Mouse (Mus musculus) gastrocnemius, postnatal 36 days (tissue): Measurements from ENCODE around the gene AI597479. TPM values are rescaled to one million over a fixed set of nuclear protein-coding genes. Genes with fewer than 3 reads are reported as not detected.

Experiments
- DNase-seq, 2 experiments: peaks; one replicate each; pipeline ENCODE4 v3.0.0; 2022
- intact Hi-C: fragments of 180-260 bp; cut with DNase I; formaldehyde crosslinking; loops from one replicate; pipeline ENCODE4 v1.15.1; 2025
- long read RNA-seq, 2 experiments: library from polyadenylated mRNA; stranded (forward); transcript quantifications; one replicate each; pipeline ENCODE4 v2.0.0; 2021
- total RNA-seq, 2 experiments: library from RNA; stranded (reverse); gene quantifications; 2 replicates each; pipeline ENCODE4 v1.2.3; 2021

AI597479 gene
- total RNA-seq: 10 to 100 TPM; 13.7 to 14.3 TPM
- long read RNA-seq, experiment 1, transcript AI597479-201 (4 exons, 3,458 nt): major isoform, 5 of 6 reads
- long read RNA-seq, experiment 1, partial matches to known transcripts: 0 of 6 reads
- long read RNA-seq, experiment 1, other reads (novel, unspliced or antisense): 1 of 6 reads
- long read RNA-seq, experiment 2, transcript AI597479-201 (4 exons, 3,458 nt): major isoform, 9 of 13 reads
- long read RNA-seq, experiment 2, partial matches to known transcripts: 2 of 13 reads
- long read RNA-seq, experiment 2, other reads (novel, unspliced or antisense): 2 of 13 reads

DNA sequence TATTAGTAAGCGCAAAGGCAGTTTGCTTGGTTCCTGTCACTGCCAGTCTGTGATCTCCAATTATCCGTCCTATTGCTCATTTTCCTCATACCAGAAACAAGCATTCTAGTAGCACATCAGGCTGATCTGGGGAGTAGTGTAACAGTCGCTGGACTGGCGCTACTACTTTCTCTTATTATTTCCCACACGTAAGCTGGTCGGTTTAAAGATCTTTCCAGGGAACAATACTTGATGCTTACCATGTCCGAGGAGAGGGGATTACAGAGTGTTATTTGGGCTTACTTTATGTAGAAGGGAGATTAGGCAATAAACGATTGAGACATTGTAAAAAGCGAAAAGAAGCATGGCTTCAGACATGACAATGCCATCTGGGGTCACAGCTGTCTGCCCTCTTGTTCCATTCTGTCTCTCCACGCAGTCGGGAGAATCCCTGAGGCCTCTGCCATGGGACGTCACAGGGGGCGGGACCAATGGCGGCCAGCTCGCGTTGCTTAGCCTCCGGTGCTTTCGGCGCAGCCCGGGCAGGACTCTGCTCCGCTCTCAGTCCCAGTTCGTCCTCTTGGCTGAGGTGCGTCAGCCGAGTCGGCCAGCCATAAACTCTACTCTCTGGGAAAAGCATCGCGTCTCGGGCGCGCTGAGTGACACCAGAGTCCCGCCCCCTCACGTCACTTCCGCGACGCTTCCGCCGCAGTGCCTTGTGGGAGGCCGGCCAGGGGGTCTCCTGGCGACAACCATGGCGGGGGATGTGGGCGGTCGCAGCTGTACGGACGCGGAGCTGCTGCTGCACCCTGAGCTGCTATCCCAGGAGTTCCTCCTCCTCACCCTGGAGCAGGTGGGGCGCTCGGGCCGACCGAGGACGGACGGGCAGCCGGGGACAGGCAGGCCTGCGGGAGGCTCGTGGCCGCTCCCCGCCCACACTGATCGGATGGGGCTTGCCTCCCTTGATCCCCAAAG lies at the start of gene AI597479, which contains the start of gene Tgfbrap1:
TSS of gene AI597479 (plus strand) at position 680 of the 954 bp plus-strand sequence.
TSS of gene Tgfbrap1 (minus strand) at position 607 of the 954 bp plus-strand sequence.
- DNase-seq: peak; percentile 82 to 92
- intact Hi-C loops: no loop called here

DNA sequence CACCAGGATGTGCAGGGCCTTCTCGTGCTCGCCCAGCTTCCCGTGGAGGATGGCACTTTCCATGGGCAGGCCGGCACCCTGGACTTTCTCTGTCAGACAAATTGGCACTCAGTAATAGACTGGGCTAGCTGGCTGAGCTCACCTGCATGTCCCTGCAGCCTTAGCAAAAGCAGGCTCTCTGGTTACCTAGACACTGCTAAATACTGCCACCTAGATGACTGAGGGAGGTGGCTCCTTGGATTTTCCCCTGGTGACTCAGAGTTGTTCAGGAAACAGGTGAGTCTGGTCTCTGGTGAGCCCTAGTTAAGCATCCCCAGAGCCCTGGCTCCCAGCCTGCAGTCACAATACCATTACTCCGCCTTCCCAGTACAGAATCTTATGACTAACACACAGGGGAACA lies 46.6 kb upstream of the AI597479 start:
- intact Hi-C loops: no loop called here
- no peak for DNase-seq

DNA sequence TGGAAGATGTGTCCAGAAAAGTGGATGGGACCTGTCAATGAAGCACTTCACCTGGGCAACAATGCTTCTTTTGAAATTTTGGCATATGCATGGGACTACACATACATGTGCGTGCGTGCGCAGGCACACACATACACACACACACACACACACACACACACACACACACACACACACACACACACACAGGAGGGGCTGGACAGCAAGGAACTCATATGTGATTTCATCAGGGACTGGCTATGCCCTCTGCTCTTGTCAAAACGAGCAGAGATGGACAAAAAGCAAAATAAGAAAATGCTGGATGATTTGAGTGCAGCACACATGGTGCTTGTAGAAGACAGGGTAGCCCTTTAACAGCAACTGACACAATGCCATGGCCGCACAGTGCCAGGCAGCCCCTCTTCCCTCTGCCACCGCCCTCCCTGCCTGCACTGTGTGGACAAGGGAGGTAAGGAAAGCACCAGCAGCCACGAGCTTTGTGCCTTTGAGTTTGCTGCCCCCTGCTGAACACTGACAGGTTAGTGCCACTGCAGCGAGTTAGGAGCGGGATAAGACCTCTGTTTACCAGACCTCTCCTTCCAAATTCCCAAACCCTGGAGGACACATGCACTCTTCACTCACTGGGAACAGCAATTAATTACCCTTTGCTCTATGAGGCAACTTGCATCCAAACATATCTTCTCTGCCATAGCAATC lies 32.7 kb upstream of the AI597479 start:
- intact Hi-C loops: loop anchor here (5.0 kb wide), 1 partner anchor 153 kb away; no protein-coding TSS in a partner anchor
- DNase-seq: peak in 1 of 2 experiments; percentile 9

DNA sequence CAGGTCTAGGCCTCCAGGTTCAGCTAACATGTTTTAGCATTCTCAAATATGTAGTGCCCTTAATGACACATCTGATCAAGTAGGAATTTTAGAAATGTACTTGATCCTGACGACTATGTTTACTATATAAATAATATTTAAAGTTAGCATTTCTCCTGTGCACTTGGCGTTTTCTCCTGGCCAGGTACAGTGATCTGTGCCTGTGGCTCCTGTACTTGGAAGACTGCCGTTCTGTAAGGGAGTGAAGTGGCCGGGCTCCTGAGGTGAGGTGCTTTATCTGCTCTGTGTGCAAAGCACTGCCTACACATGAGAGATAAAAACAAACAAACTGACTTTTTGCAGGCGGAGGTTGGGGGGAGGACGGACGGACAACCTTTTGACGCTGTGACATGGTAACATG lies 31.9 kb upstream of the AI597479 start:
- no peak for DNase-seq
- intact Hi-C loops: loop anchor here (5.0 kb wide), 1 partner anchor 154 kb away; no protein-coding TSS in a partner anchor

DNA sequence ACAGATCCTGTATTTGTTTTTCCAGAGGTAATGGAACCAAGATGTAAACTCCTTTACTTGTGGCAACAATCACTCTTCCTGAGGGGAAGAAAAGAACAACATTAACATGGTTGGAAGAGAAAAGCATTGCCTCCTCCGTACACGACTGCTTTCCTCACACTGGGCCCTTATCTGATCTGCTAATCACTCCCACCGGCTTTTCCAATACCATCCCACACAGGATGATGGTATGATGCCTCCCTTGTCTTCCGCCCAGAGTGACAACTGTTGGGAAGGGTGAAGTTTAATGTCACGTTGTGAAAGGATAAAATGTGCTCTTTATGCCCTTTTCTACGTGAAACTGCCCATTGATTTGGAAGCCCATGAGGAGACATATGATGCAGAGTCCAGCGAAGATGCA lies 31.0 kb upstream of the AI597479 start:
- DNase-seq: no peak
- intact Hi-C loops: loop anchor here (5.0 kb wide), 1 partner anchor 155 kb away; no protein-coding TSS in a partner anchor

DNA sequence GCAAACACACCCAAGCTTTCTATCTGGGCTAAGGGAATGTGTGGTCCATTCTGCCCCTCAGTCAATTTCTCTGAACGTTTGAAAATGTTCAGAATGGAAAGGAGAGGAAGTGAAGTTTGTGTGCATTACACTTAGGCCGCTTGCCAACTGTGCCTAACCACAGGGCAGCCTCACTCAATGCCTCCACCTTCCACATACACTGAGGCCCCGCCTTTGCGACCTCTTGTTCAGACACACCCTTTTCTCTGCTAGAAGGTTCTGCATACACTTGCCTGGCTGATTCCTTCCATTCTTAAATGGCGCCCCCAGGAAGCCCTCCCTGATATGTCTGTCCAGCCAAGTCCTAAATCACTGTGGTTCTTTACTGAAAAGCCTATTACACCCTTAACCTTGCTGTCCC lies 27.8 kb upstream of the AI597479 start:
- DNase-seq: no peak
- intact Hi-C loops: no loop called here

DNA sequence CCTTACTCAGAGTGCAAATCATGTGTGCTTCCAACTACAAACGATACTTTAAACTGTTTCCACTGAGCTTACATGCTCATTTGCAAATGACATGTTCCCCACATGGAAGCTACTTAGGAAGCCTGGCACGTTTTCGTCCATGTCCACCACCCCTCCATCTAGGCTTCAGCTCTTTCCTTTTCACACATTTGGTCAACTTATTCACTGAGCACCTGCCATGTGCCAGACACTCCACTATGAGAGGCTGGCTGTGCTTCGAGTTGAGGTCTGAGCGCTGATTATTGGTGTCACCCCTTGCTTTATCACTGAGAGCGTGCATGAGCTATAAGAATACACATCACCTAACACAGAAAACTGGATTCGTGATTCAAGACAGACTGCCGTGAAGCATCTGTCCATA lies 26.5 kb upstream of the AI597479 start:
- DNase-seq: no peak
- intact Hi-C loops: no loop called here

DNA sequence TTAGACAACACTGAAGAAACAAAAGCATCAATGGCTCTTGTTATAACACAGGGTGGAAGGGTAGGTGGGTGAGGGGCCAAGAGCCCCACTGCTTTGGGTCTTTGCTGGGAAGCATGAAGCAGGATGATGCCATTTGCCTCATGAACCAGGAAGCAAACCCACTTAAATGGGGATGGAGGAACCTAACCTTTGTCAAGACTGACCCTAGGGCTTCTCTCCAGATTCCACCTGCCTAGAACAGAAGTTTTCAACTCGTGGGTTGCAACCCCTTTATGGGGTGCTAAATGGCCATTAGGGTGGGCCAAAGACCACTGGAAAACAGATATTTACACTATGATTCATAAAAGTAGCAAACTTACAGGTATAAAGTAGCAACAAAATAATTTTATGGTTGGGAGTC lies 25.9 kb upstream of the AI597479 start:
- intact Hi-C loops: no loop called here
- no peak for DNase-seq

DNA sequence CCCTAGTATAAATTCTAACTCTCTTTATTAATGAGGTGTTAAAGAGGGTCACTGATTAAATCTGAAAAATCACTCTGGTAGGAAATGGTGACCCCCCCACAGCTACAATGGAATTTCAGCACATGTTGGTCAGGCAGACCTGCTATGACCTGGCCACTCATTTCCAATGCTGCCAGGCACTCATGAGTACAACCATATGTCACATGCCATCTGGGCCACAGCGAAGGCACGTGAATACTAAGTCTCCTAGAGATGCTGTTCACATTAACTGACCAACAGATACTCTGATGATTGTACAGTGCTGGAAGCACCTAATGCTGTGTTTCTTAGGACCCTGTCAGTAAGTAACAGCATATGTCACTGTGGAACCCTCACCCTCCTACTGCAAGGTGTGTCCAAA lies 23.7 kb upstream of the AI597479 start:
- no peak for DNase-seq
- intact Hi-C loops: no loop called here

DNA sequence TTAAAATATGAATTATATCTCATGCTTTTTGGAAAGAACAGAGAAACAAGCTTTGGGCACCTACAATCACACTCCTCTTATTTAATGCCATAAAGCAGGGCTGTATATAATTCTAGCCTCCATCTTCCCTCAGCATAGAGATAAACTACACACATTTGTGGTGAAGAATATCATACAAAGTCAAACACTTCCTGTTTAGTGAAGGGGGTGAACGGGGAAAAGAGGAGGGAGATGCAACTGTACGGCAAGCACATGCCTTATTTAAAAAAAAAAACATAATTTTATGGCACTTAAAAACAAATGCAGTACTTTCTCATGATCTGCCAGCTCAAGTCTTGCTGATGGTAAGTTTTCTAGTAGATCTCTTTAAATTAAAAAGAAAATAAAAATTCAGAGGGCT lies 20.4 kb upstream of the AI597479 start:
- DNase-seq: no peak
- intact Hi-C loops: no loop called here

DNA sequence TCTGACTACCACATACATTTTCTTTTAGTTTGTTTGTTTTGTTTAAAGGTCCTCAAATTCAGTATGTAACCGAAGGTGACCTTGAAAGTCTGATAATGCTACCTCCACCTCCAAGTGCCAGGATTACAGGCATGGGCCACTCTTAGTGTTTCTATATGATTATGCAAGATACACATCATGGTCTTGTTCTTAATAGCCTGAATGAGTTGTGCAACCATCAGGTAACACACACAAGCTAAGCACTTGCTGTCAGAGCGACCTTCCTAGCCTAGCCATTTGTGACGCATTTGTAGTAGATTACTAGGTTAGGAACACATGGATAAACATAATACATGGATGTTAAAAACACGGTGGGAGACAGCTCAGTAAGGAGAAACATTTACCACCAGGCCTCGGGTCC lies 15.6 kb upstream of the AI597479 start:
- no peak for DNase-seq
- intact Hi-C loops: no loop called here

DNA sequence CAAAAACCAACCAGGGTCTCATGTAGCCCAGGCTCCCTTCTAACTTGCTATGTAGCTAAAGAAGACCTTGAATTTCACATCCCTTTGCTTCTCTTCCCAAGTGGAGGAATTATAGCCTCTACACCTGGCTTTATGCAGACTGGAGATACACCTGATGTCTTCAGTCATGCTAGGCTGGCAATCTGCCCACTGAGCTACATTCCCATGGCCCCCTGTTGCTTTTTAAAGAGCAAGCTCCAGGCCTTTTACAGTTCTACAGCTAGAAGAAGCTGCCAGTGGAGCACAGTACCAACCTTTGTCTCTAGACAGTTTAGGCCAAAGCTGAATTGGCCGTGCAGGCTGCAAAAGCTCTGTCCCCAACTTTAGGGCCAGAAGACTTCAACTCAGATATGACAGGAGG lies 8.1 kb upstream of the AI597479 start:
- intact Hi-C loops: no loop called here
- no peak for DNase-seq

DNA sequence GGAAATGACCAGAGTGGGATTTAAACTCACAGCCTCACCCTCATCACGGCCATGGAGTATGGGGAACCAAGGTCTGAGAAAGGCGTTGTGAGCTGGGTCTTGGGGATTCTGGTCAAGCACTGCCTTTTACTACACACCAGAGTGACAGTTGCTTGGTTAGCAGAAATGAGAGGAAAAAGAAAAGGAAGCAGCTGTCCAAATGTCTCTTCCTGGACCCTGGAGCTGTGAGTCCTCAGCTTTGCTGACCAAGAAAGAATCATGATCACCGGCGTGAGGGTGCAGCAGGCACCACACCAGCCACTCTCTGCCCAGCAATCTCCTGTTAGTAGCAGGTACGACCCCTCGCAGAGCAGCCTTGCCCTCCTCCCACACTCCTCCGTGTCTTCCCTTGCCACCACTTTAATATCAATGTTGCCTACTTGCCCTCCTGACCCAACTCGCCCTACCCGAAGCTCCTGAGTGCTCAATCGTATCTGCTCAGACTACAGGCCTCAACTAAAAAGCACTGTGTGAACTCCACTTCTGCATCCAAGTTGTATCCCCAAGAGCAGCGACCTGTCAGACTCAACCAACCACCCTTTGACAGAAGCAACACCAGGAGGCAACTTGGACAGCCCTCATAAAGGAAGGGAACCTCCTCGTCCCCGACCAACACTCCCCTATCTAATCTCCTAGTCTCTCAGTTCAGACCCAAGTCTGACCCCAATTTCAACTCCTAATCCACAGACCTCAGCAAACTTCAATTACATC lies 7.0 kb upstream of the AI597479 start:
- intact Hi-C loops: no loop called here
- no peak for DNase-seq

DNA sequence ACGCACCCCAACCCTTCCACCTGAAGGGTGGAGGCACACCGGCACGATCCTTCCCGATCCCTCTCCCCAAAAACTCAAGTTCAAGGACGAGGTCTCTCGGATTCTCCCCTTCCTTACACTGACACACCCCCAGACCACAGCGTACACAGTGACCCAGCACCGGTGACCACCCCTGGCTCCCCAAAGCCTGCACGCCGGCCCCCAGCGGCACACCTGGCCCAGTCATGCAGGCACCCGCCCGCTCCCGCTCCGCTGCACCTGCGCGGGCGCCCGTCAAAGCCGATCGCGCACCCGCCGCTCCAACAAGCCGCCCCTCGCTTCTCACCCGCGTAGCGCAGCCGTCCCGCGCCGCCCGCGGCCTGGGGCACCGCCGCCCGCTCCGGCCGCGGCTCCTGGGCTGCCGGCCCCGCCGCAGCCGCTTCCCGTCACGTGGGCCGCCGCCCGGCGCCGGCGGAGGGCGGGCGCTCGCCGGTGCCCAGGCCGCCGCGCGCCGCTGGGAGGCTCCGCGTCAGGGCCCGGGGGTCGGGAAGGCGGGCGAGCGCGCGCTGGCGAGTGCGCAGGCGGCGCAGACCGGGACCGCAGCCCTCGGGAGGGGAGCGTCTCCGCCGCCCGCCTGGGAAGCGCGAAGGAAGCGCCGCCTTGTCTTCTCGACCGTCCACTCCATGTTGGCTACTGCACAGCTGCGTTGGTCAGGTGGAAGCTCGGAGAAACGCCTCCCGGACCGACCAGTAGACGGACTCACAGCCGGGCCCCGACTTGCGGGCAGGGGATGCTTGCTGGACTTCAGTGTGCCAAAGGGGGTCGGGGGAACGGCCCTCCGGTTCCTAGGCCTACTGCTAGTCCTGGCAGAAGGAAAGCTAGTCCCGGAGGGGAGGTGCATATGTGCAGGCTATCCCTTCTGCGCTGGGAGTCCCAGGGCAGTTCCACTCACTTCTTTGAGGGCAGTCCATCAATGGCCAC lies 6.2 kb upstream of the AI597479 start:
- peak; percentile 42 to 72 for DNase-seq
- intact Hi-C loops: no loop called here

DNA sequence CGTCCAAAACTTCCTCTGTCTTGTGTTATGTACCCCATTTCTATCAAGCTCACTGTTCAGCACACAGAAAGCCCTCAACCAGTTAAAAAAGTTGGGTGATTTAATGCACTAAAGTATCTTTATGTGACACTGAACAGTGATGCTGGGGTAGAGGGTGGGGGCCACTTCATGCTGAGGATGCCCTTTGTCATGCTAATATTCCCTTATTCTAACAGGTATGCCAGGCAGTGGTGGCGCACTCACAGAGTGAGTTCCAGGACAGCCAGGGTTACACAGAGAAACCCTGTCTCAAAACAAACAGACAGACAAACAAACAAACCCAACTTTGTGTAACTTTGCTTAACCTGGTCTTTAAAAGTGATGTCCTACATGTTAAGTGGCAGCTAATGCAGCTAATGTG lies 4.3 kb upstream of the AI597479 start:
- no peak for DNase-seq
- intact Hi-C loops: no loop called here

DNA sequence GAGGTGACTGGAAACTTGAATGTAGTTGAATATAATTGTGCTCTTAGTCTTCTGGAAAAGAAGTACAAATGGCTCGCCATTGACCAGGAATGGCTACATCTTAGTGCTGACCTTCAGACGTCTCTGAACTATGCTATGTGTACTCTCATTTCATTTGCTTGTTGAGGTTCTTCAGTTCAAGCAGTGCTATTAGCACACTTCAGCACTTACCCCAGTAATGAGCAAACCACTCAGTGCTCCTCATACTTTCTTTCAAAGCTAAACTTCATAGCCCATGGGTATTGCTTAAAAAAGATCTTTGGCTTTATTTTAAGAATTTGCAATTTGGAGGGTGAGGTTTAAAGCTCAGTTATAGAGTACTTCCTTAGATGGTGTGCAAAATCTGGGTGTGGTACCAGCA lies 10.2 kb downstream of the AI597479 start:
- intact Hi-C loops: no loop called here
- no peak for DNase-seq

DNA sequence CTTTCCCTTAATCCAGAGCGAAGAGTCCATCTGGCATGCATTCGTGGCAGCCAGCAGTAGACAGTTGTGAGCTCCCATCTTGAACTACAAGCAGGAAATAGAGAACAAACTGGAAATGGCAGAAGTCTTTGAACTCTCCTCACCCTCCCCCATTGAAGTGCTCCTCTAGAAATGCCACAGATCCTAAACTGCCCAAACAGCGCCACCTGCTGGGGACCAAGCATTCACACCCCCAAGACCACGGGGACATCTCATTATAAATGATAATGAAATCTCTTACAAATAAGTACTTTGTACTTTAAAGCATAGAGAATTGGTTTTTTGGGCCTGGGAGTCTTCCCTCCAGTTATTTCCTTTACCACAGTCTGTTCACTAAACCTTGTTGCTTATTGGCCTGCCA lies 12.0 kb downstream of the AI597479 start:
- DNase-seq: peak in 1 of 2 experiments; percentile 31
- intact Hi-C loops: loop anchor here (10.0 kb wide), 1 partner anchor 196 kb away; no protein-coding TSS in a partner anchor

DNA sequence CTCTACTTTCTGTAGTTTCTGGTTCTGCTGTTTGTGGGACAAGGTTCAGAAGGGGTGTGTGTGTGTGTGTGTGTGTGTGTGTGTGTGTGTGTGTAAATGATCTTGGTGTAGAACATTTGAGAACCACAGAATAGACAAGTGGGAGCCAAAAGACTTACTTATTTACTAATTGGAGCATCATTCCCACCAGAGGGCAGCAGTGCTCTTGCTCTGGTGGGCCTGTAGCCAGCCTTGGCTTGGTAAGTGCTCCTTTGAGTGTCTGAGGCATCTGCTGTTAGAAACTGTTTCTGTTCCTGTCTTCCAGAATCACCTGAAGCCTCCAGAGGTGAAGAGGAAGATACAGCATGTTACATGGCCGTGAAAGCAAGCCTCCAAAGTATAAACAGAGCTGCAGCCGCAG lies 14.4 kb downstream of the AI597479 start:
- intact Hi-C loops: loop anchor here (10.0 kb wide), 1 partner anchor 198 kb away; no protein-coding TSS in a partner anchor
- peak; percentile 29 to 41 for DNase-seq

DNA sequence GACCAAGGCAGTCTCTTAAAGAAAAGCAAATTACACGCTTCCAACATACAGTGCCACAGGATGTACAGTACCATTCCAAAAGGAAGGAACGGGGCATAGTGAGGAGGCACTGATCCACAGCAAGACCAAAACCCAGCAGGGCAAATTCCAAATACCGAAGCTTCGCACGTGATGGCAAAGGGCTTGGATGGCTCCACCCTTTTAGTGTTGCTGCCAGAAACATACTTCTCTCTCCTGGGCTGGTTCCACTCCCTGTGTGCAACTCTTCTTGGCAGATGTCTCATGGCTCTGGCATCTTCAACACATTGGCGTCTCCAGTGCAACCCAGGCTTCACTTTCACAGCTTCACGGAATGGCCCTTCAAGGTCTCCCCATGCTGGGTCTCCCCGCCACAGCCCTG lies 18.9 kb downstream of the AI597479 start:
- intact Hi-C loops: loop anchor here (10.0 kb wide), 1 partner anchor 203 kb away; no protein-coding TSS in a partner anchor
- DNase-seq: no peak
